Mouse (Mus musculus) limb, embryonic 10.5 days (tissue): ENCODE measurements around the gene Nudt2. TPM values are rescaled to one million over a fixed set of nuclear protein-coding genes. Genes with fewer than 3 reads are reported as not detected.

Experiments
- DNase-seq: peaks from one replicate; pipeline ENCODE4 v3.0.0-alpha.2; 2017; ENCODE audit warnings: low spot score
- H3K27ac ChIP-seq: fragments of 300-500 bp; sonication (generic); 2 replicates; pipeline ENCODE4 v1.5.1; 2016; ENCODE audit warnings: mild to moderate bottlenecking
- H3K27me3 ChIP-seq: fragments of 300-500 bp; sonication (generic); 2 replicates; pipeline ENCODE4 v1.6.1; 2016; ENCODE audit warnings: low read depth, mild to moderate bottlenecking; ENCODE audit not compliant: poor library complexity, severe bottlenecking
- H3K36me3 ChIP-seq: fragments of 300-500 bp; sonication (generic); 2 replicates; pipeline ENCODE4 v1.6.1; 2016; ENCODE audit warnings: mild to moderate bottlenecking, moderate library complexity
- H3K4me1 ChIP-seq: fragments of 300-500 bp; sonication (generic); 2 replicates; pipeline ENCODE4 v1.6.1; 2016
- H3K4me3 ChIP-seq: fragments of 300-500 bp; sonication (generic); 2 replicates; pipeline ENCODE4 v1.5.1; 2016; ENCODE audit warnings: mild to moderate bottlenecking, moderate library complexity
- H3K9me3 ChIP-seq: fragments of 300-500 bp; sonication (generic); replicated peaks from 2 replicates; pipeline ENCODE4 v1.6.1; 2016; ENCODE audit warnings: mild to moderate bottlenecking
- WGBS: fragments of 180-500 bp; shearing (Covaris S2); methylation state at CpG from one replicate; pipeline ENCODE4 v1.1.7; 2016; 5-methylcytosine and 5-hydroxymethylcytosine counted together
- polyA plus RNA-seq: library from polyadenylated mRNA; unstranded; fragments of >200 nt; fragmentation: Nextera tagmentation; extraction: Ambion mirVana; gene quantifications from 2 replicates; pipeline ENCODE4 v1.2.1, GENCODE M21; 2016

Gene Nudt2
- polyA plus RNA-seq, 1 experiment from 2014 or later, result 54.3 TPM

- Histone ChIP-seq H3K4me3 (no peak overlapping the region), H3K27me3 (no peaks in the 10 kb centered on the region), H3K27ac (no peak overlapping the region; the same call in 1 of the 2 replicates), H3K36me3 (peaks cover 4% of the 10 kb centered on the region; the same call in 1 of the 2 replicates), H3K4me1 (peaks cover 26% of the 10 kb centered on the region), H3K9me3 (no peaks in the 10 kb centered on the region)
- DNase-seq, result no peak
- WGBS, result 46% methylated on average over 5 of the region's 5 CpGs
These were observed 5.9 kb downstream of the Nudt2 start for GRCm38 (mm10) chr4:41470684-41471383.

- H3K9me3 ChIP-seq, result no peaks in the 10 kb centered on the region
- WGBS, result 94% methylated on average over 1 of the region's 1 CpGs
- peaks cover 25% of the 10 kb centered on the region for H3K4me1 ChIP-seq
- no peaks in the 10 kb centered on the region for H3K27me3 ChIP-seq
- peaks cover 4% of the 10 kb centered on the region; the same call in 1 of the 2 replicates for H3K36me3 ChIP-seq
- H3K4me3 ChIP-seq, result no peak overlapping the region
- no peak for DNase-seq
- H3K27ac ChIP-seq, result no peak overlapping the region
These were observed 6.4 kb downstream of the Nudt2 start for GRCm38 (mm10) chr4:41471384-41471689.

- Histone ChIP-seq H3K27ac (no peak overlapping the region), H3K4me3 (no peak overlapping the region), H3K4me1 (peaks cover 38% of the 10 kb centered on the region), H3K36me3 (peaks cover 9% of the 10 kb centered on the region; the same call in 1 of the 2 replicates), H3K9me3 (no peaks in the 10 kb centered on the region), H3K27me3 (no peaks in the 10 kb centered on the region)
- DNase-seq, result no peak
- WGBS, result 82% methylated on average over 9 of the region's 9 CpGs
These were observed 12.8 kb downstream of the Nudt2 start for GRCm38 (mm10) chr4:41477648-41478160.

GRCm38 (mm10) chr4:41478751-41479455 is 14.0 kb downstream of the Nudt2 start:
- Histone ChIP-seq H3K4me3 (no peak overlapping the region), H3K27ac (no peak overlapping the region), H3K4me1 (peaks cover 38% of the 10 kb centered on the region), H3K27me3 (no peaks in the 10 kb centered on the region), H3K36me3 (peaks cover 9% of the 10 kb centered on the region; the same call in 1 of the 2 replicates), H3K9me3 (no peaks in the 10 kb centered on the region)
- WGBS, result 73% methylated on average over 4 of the region's 4 CpGs
- no peak for DNase-seq

- peaks cover 38% of the 10 kb centered on the region for H3K4me1 ChIP-seq
- no peak overlapping the region for H3K27ac ChIP-seq
- H3K36me3 ChIP-seq, result peaks cover 9% of the 10 kb centered on the region; the same call in 1 of the 2 replicates
- DNase-seq, result no peak
- no peaks in the 10 kb centered on the region for H3K9me3 ChIP-seq
- WGBS, result 78% methylated on average over 1 of the region's 1 CpGs
- no peak overlapping the region for H3K4me3 ChIP-seq
- no peaks in the 10 kb centered on the region for H3K27me3 ChIP-seq
These were observed 14.5 kb downstream of the Nudt2 start for GRCm38 (mm10) chr4:41479456-41479804.

- H3K27me3 ChIP-seq, result no peaks in the 10 kb centered on the region
- no peaks in the 10 kb centered on the region for H3K9me3 ChIP-seq
- H3K4me3 ChIP-seq, result no peak overlapping the region
- peaks cover 38% of the 10 kb centered on the region for H3K4me1 ChIP-seq
- no peak for DNase-seq
- H3K27ac ChIP-seq, result no peak overlapping the region
- peaks cover 9% of the 10 kb centered on the region; the same call in 1 of the 2 replicates for H3K36me3 ChIP-seq
- WGBS, result 87% methylated on average over 8 of the region's 8 CpGs
These were observed 15.3 kb downstream of the Nudt2 start for GRCm38 (mm10) chr4:41480254-41480653.

GRCm38 (mm10) chr4:41481601-41482017 is 16.7 kb downstream of the Nudt2 start:
- 24% methylated on average over 6 of the region's 6 CpGs for WGBS
- Histone ChIP-seq H3K27me3 (no peaks in the 10 kb centered on the region), H3K4me1 (peaks cover 38% of the 10 kb centered on the region), H3K4me3 (0 out of 2 replicates have a peak overlapping the region, but pooled peaks have one; percentile 20), H3K27ac (peak overlapping the region; percentile 73), H3K9me3 (no peaks in the 10 kb centered on the region), H3K36me3 (peaks cover 9% of the 10 kb centered on the region; the same call in 1 of the 2 replicates)
- peak; percentile 74 for DNase-seq

- no peak overlapping the region for H3K27ac ChIP-seq
- no peaks in the 10 kb centered on the region for H3K9me3 ChIP-seq
- no peak for DNase-seq
- peaks cover 42% of the 10 kb centered on the region for H3K27me3 ChIP-seq
- WGBS, result 78% methylated on average over 7 of the region's 7 CpGs
- H3K36me3 ChIP-seq, result no peaks in the 10 kb centered on the region
- H3K4me1 ChIP-seq, result peaks cover 6% of the 10 kb centered on the region
- H3K4me3 ChIP-seq, result no peak overlapping the region
These were observed 28.0 kb downstream of the Nudt2 start for GRCm38 (mm10) chr4:41492951-41493350.

- Histone ChIP-seq H3K4me1 (peaks cover 13% of the 10 kb centered on the region), H3K27ac (no peak overlapping the region), H3K9me3 (no peaks in the 10 kb centered on the region), H3K36me3 (no peaks in the 10 kb centered on the region), H3K27me3 (peaks cover 48% of the 10 kb centered on the region), H3K4me3 (no peak overlapping the region)
- no peak for DNase-seq
- 84% methylated on average over 3 of the region's 3 CpGs for WGBS
These were observed 28.6 kb downstream of the Nudt2 start for GRCm38 (mm10) chr4:41493464-41494116.

- peaks cover 20% of the 10 kb centered on the region for H3K4me1 ChIP-seq
- no peaks in the 10 kb centered on the region for H3K9me3 ChIP-seq
- no peak for DNase-seq
- H3K4me3 ChIP-seq, result no peak overlapping the region
- H3K36me3 ChIP-seq, result no peaks in the 10 kb centered on the region
- no peak overlapping the region for H3K27ac ChIP-seq
- WGBS, result 57% methylated on average over 3 of the region's 3 CpGs
- peaks cover 56% of the 10 kb centered on the region for H3K27me3 ChIP-seq
These were observed 29.4 kb downstream of the Nudt2 start for GRCm38 (mm10) chr4:41494378-41494777.

GRCm38 (mm10) chr4:41495076-41495475 is 30.1 kb downstream of the Nudt2 start:
- no peak overlapping the region for H3K4me3 ChIP-seq
- no peaks in the 10 kb centered on the region for H3K9me3 ChIP-seq
- no peak for DNase-seq
- H3K36me3 ChIP-seq, result no peaks in the 10 kb centered on the region
- no peak overlapping the region for H3K27ac ChIP-seq
- WGBS, result 70% methylated on average over 4 of the region's 4 CpGs
- peaks cover 63% of the 10 kb centered on the region for H3K27me3 ChIP-seq
- peaks cover 23% of the 10 kb centered on the region for H3K4me1 ChIP-seq

- Histone ChIP-seq H3K4me3 (no peak overlapping the region), H3K36me3 (no peaks in the 10 kb centered on the region), H3K4me1 (peaks cover 23% of the 10 kb centered on the region), H3K27me3 (peaks cover 71% of the 10 kb centered on the region), H3K27ac (no peak overlapping the region), H3K9me3 (no peaks in the 10 kb centered on the region)
- WGBS, result 90% methylated on average over 11 of the region's 11 CpGs
- DNase-seq, result no peak
These were observed 30.9 kb downstream of the Nudt2 start for GRCm38 (mm10) chr4:41495850-41496249.

GRCm38 (mm10) chr4:41497046-41497445 is 32.1 kb downstream of the Nudt2 start:
- Histone ChIP-seq H3K36me3 (no peaks in the 10 kb centered on the region), H3K9me3 (no peaks in the 10 kb centered on the region), H3K27me3 (peaks cover 83% of the 10 kb centered on the region), H3K4me1 (peaks cover 24% of the 10 kb centered on the region), H3K27ac (no peak overlapping the region), H3K4me3 (no peak overlapping the region)
- no peak for DNase-seq
- WGBS, result 41% methylated on average over 5 of the region's 5 CpGs
